Comparison of ENCODE assay signal across 9 mouse cellular contexts in genomic region chr16:55950946-55951678, GRCm38 (mm10). TPM values are rescaled to one million over a fixed set of nuclear protein-coding genes. Genes with fewer than 3 reads are reported as not detected.
DNase-seq lines count a peak whose midpoint lies in the region; ATAC-seq and TF ChIP-seq lines count a peak whose summit lies in the region.
"Had no signal": no experiment of that assay in that cellular context is flagged by ENCODE, and none has a peak within 500 bp of the region (broad histone marks: within the 10 kb centered on the region; RNA-seq: fewer than 3 reads in every experiment).

No protein-coding gene starts in this region.

- H3K4me3 ChIP-seq in heart, embryonic 13.5 days, result peak overlapping the region; percentile 33
- peak overlapping the region; percentile 45 to 56; a peak in 3 of 4 replicates for H3K4me3 ChIP-seq in liver, embryonic 14.5 days (ENCODE audit: insufficient read depth in 1 of 2, low read depth in 2 of 2, low read length in 2 of 2)
- H3K4me3 ChIP-seq in stomach, embryonic 14.5 days (ENCODE audit: low read depth, low read length), result 0 out of 2 replicates have a peak overlapping the region, but pooled peaks have one; percentile 11
- H3K4me3 ChIP-seq: embryonic facial prominence, embryonic 13.5 days had no signal

- H3K36me3 ChIP-seq in heart, embryonic 13.5 days, result no peaks in the 10 kb centered on the region
- no peaks in the 10 kb centered on the region for H3K36me3 ChIP-seq in liver, embryonic 14.5 days (replicated peaks; ENCODE audit: control insufficient read depth, insufficient read depth, low read depth)
- no peaks in the 10 kb centered on the region for H3K36me3 ChIP-seq in stomach, embryonic 14.5 days (ENCODE audit: control insufficient read depth, insufficient read depth, low read length)
- H3K36me3 ChIP-seq: embryonic facial prominence, embryonic 13.5 days had no signal

- TF ChIP-seq CTCF in liver, embryonic 14.5 days (IDR thresholded peaks at IDR 0.05; ENCODE audit: low read depth), result peak; percentile 82

- ATAC-seq in heart, embryonic 13.5 days (ENCODE audit: extremely low read depth, insufficient number of reproducible peaks, low FRiP score, low TSS enrichment), result no peak
- ATAC-seq in liver, embryonic 14.5 days (ENCODE audit: insufficient read depth), result peak; percentile 51; the same call in 1 of the 2 replicates
- peak; percentile 67; the same call in 1 of the 2 replicates for ATAC-seq in stomach, embryonic 14.5 days (ENCODE audit: insufficient number of reproducible peaks, insufficient read depth, low FRiP score, low read depth)

- no peak overlapping the region for H3K27ac ChIP-seq in heart, embryonic 13.5 days (replicated peaks)
- no peak overlapping the region for H3K27ac ChIP-seq in liver, embryonic 14.5 days
- H3K27ac ChIP-seq in stomach, embryonic 14.5 days (ENCODE audit: low read length), result no peak overlapping the region
- H3K27ac ChIP-seq: embryonic facial prominence, embryonic 13.5 days had no signal

- H3K4me2 ChIP-seq in heart, embryonic 13.5 days, result peak overlapping the region; percentile 57
- H3K4me2 ChIP-seq in liver, embryonic 14.5 days (ENCODE audit: low read depth), result peak overlapping the region; percentile 68
- H3K4me2 ChIP-seq in stomach, embryonic 14.5 days (replicated peaks; ENCODE audit: low read depth, low read length), result 0 out of 2 replicates have a peak overlapping the region, but pooled peaks have one; percentile 22
- H3K4me2 ChIP-seq: embryonic facial prominence, embryonic 13.5 days had no signal

- no peaks in the 10 kb centered on the region for H3K4me1 ChIP-seq in heart, embryonic 13.5 days
- peaks cover 1 to 3% of the 10 kb centered on the region in 2 experiments; a peak in 1 of 4 replicates for H3K4me1 ChIP-seq in liver, embryonic 14.5 days (replicated peaks; ENCODE audit: control insufficient read depth in 2 of 2, insufficient read depth in 2 of 2, low read length in 1 of 2)
- H3K4me1 ChIP-seq in stomach, embryonic 14.5 days (ENCODE audit: control insufficient read depth, insufficient read depth, low read length), result no peaks in the 10 kb centered on the region
- H3K4me1 ChIP-seq: embryonic facial prominence, embryonic 13.5 days had no signal

- TF ChIP-seq EP300 in liver, embryonic 14.5 days (IDR thresholded peaks at IDR 0.05; ENCODE audit: low read depth), result no peak

- peak overlapping the region; percentile 33; the same call in 1 of the 2 replicates for H3K9ac ChIP-seq in heart, embryonic 13.5 days
- H3K9ac ChIP-seq in liver, embryonic 14.5 days (replicated peaks), result peak overlapping the region; percentile 54
- H3K9ac ChIP-seq in stomach, embryonic 14.5 days (replicated peaks; ENCODE audit: low read depth, low read length), result no peak overlapping the region
- H3K9ac ChIP-seq: embryonic facial prominence, embryonic 13.5 days had no signal

- DNase-seq in B cell, adult 2 months, result peak; percentile 89 to 90
- DNase-seq in adrenal gland, adult (ENCODE audit: inconsistent age in 2 of 2, low spot score in 1 of 2), result peak; percentile 50 to 94
- DNase-seq in embryo, embryonic 11 days, result peak; percentile 86
- DNase-seq in kidney, postnatal 10 days, result peak; percentile 85
- peak; percentile 70 to 80 (median 72) for DNase-seq in liver, embryonic 14.5 days (ENCODE audit: low read depth in 3 of 3, low spot score in 3 of 3)
- DNase-seq in naive thymus-derived CD4-positive, alpha-beta T cell, adult 2 months (ENCODE audit: low read depth), result peak; percentile 97

- 0 out of 2 replicates have a peak, but pooled peaks cover 3% of the 10 kb centered on the region for H3K9me3 ChIP-seq in heart, embryonic 13.5 days
- H3K9me3 ChIP-seq in liver, embryonic 14.5 days (ENCODE audit: control insufficient read depth, low read length), result no peaks in the 10 kb centered on the region
- H3K9me3 ChIP-seq in stomach, embryonic 14.5 days (ENCODE audit: control insufficient read depth, low read depth, low read length), result 0 out of 2 replicates have a peak, but pooled peaks cover 3% of the 10 kb centered on the region
- H3K9me3 ChIP-seq: embryonic facial prominence, embryonic 13.5 days had no signal

- WGBS in heart, embryonic 13.5 days, result 41% methylated on average over 19 of the region's 19 CpGs
- WGBS in liver, embryonic 14.5 days (ENCODE audit: insufficient replicate concordance), result 21% methylated on average over 19 of the region's 19 CpGs
- WGBS in stomach, embryonic 14.5 days, result 41% methylated on average over 19 of the region's 19 CpGs

- H3K27me3 ChIP-seq in heart, embryonic 13.5 days (replicated peaks), result no peaks in the 10 kb centered on the region
- no peaks in the 10 kb centered on the region for H3K27me3 ChIP-seq in liver, embryonic 14.5 days (ENCODE audit: control insufficient read depth, insufficient read depth, low read length)
- no peaks in the 10 kb centered on the region for H3K27me3 ChIP-seq in stomach, embryonic 14.5 days (ENCODE audit: control insufficient read depth, insufficient read depth, low read length)
- H3K27me3 ChIP-seq: embryonic facial prominence, embryonic 13.5 days had no signal

RNA-seq across cellular contexts. Expression of gene Rpl24, which starts 15.0 kb away (rescaled TPM):
- polyA plus RNA-seq in heart, embryonic 13.5 days (2015; fragmentation: Nextera tagmentation; extraction: Ambion mirVana), result 547 and 552 TPM in 2 replicates
- 155 and 464 TPM in 2 replicates for polyA plus RNA-seq in liver, embryonic 14.5 days (2012; rRNA removed)
- polyA plus RNA-seq in liver, embryonic 14.5 days (2014; fragmentation: Nextera tagmentation; extraction: Ambion mirVana), result 477 and 499 TPM in 2 replicates
- polyA plus RNA-seq in stomach, embryonic 14.5 days (2014; fragmentation: Nextera tagmentation; extraction: Ambion mirVana), result 885 and 926 TPM in 2 replicates

RNA-seq across cellular contexts. Expression of gene Cep97, which starts 16.5 kb away (rescaled TPM):
- 7.5 and 9.1 TPM in 2 replicates for polyA plus RNA-seq in heart, embryonic 13.5 days (2015; fragmentation: Nextera tagmentation; extraction: Ambion mirVana)
- polyA plus RNA-seq in liver, embryonic 14.5 days (2012; rRNA removed), result 1.5 and 2.0 TPM in 2 replicates
- polyA plus RNA-seq in liver, embryonic 14.5 days (2014; fragmentation: Nextera tagmentation; extraction: Ambion mirVana), result 3.9 and 5.4 TPM in 2 replicates
- polyA plus RNA-seq in stomach, embryonic 14.5 days (2014; fragmentation: Nextera tagmentation; extraction: Ambion mirVana), result 12.6 and 12.7 TPM in 2 replicates

RNA-seq across cellular contexts. Expression of gene Zbtb11, which starts 22.6 kb away (rescaled TPM):
- polyA plus RNA-seq in heart, embryonic 13.5 days (2015; fragmentation: Nextera tagmentation; extraction: Ambion mirVana), result 10.7 and 11.3 TPM in 2 replicates
- polyA plus RNA-seq in liver, embryonic 14.5 days (2012; rRNA removed), result 3.1 and 5.1 TPM in 2 replicates
- polyA plus RNA-seq in liver, embryonic 14.5 days (2014; fragmentation: Nextera tagmentation; extraction: Ambion mirVana), result 8.4 and 9.5 TPM in 2 replicates
- polyA plus RNA-seq in stomach, embryonic 14.5 days (2014; fragmentation: Nextera tagmentation; extraction: Ambion mirVana), result 20.9 and 22.3 TPM in 2 replicates

RNA-seq across cellular contexts. Expression of gene Nxpe3, which starts 56.0 kb away (rescaled TPM):
- 0.53 and 0.59 TPM in 2 replicates for polyA plus RNA-seq in heart, embryonic 13.5 days (2015; fragmentation: Nextera tagmentation; extraction: Ambion mirVana)
- 0.62 and 0.83 TPM in 2 replicates for polyA plus RNA-seq in liver, embryonic 14.5 days (2012; rRNA removed)
- polyA plus RNA-seq in liver, embryonic 14.5 days (2014; fragmentation: Nextera tagmentation; extraction: Ambion mirVana), result 0.33 and 0.45 TPM in 2 replicates
- polyA plus RNA-seq in stomach, embryonic 14.5 days (2014; fragmentation: Nextera tagmentation; extraction: Ambion mirVana), result 0.52 and 0.77 TPM in 2 replicates
